Mouse (Mus musculus): ENCODE data around the gene Ccdc30.

- TF ChIP-seq CTCF (IDR thresholded peaks at IDR 0.05 in 2 of 3, conservative IDR thresholded peaks at IDR 0.05 in 1 of 3; ENCODE audit: control insufficient read depth in 1 of 3, insufficient read depth in 1 of 3, low read depth in 2 of 3, low read length in 3 of 3, poor library complexity in 1 of 3, severe bottlenecking in 1 of 3) (no peak), MAZ (IDR thresholded peaks at IDR 0.05; ENCODE audit: low read depth, low read length) (no peak), POLR2A (IDR thresholded peaks at IDR 0.05; ENCODE audit: control insufficient read depth in 1 of 2, insufficient read depth in 1 of 2, low read depth in 1 of 2, low read length in 2 of 2, poor library complexity in 1 of 2) (no peak), EP300 (IDR thresholded peaks at IDR 0.05; ENCODE audit: low read depth in 1 of 2, low read length in 2 of 2) (no peak), POLR2AphosphoS2 (IDR thresholded peaks at IDR 0.05; ENCODE audit: low read length) (no peak), MAFK (IDR thresholded peaks at IDR 0.05; ENCODE audit: borderline replicate concordance, low read depth, low read length) (no peak), RAD21 (IDR thresholded peaks at IDR 0.05; ENCODE audit: low read depth, low read length) (no peak), TAL1 (IDR thresholded peaks at IDR 0.05; ENCODE audit: low read length) (no peak), USF1 (IDR thresholded peaks at IDR 0.05; ENCODE audit: low read depth, low read length) (no peak), SIN3A (IDR thresholded peaks at IDR 0.05; ENCODE audit: low read length) (no peak), ELF1 (IDR thresholded peaks at IDR 0.05; ENCODE audit: low read depth, low read length) (no peak), UBTF (IDR thresholded peaks at IDR 0.05; ENCODE audit: borderline replicate concordance, insufficient read depth, low read depth, low read length) (no peak)
Measured at GRCm38 (mm10) chr4:119442539-119442938, 27.2 kb upstream of the Ccdc30 start.
